Mouse (Mus musculus) layer of hippocampus, adult 2 months (tissue): ENCODE measurements around the gene Ccnf. TPM values are rescaled to one million over a fixed set of nuclear protein-coding genes. Genes with fewer than 3 reads are reported as not detected.

Experiments
- DNase-seq, 2 experiments: peaks; one replicate each; pipeline ENCODE4 v3.0.0; 2022; ENCODE audit warnings: low spot score in 2 of 2
- H3K27ac ChIP-seq: fragments of 200-600 bp; 2 replicates; pipeline ENCODE4 v1.8.1; 2022
- H3K4me3 ChIP-seq: fragments of 200-600 bp; 2 replicates; pipeline ENCODE4 v1.8.1; 2022; ENCODE audit warnings: mild to moderate bottlenecking
- CTCF ChIP-seq: fragments of 200-600 bp; conservative IDR thresholded peaks from 2 replicates; pipeline ENCODE4 v1.8.1; 2022; ENCODE audit warnings: antibody characterized with exemption, mild to moderate bottlenecking, moderate library complexity
- total RNA-seq, 2 experiments: library from RNA; stranded (reverse); gene quantifications; 2 replicates each; pipeline ENCODE4 v1.2.3; 2021

Ccnf gene
- total RNA-seq, 2 experiments from 2014 or later: 4.6 to 6.2 TPM

- no peak for TF ChIP-seq CTCF
- H3K27ac ChIP-seq: peak within 1 kb of the TSS; percentile 97
- DNase-seq: peak; percentile 94 to 95
These were observed 45.9 kb downstream of the Ccnf start, which contains the start of gene Tbc1d24 for GRCm38 (mm10) chr17:24205284-24205888. Tbc1d24 (minus strand) TSS chr17:24205562.

GRCm38 (mm10) chr17:24204846-24205245 lies 46.4 kb downstream of the Ccnf start:
- DNase-seq: no peak
- H3K27ac ChIP-seq: peak overlapping the region; percentile 97
- TF ChIP-seq CTCF: no peak
- peak overlapping the region; percentile 87 for H3K4me3 ChIP-seq

More at GRCm38 (mm10) chr17:24205284-24205888, 45.9 kb downstream of the Ccnf start, which contains the start of gene Tbc1d24:
- peak within 1 kb of the TSS; percentile 87 for H3K4me3 ChIP-seq

GRCm38 (mm10) chr17:24203611-24204534 lies 47.4 kb downstream of the Ccnf start:
- Histone ChIP-seq H3K27ac (peak overlapping the region; percentile 97), H3K4me3 (peak overlapping the region; percentile 87)
- no peak for DNase-seq
- TF ChIP-seq CTCF: no peak

GRCm38 (mm10) chr17:24203068-24203467 lies 48.2 kb downstream of the Ccnf start:
- DNase-seq: no peak
- no peak overlapping the region; the same call in 1 of the 2 replicates for H3K4me3 ChIP-seq
- TF ChIP-seq CTCF: no peak
- no peak overlapping the region; the same call in 1 of the 2 replicates for H3K27ac ChIP-seq

- Histone ChIP-seq H3K4me3 (no peak overlapping the region), H3K27ac (peak overlapping the region; percentile 82; the same call in 1 of the 2 replicates)
- no peak for TF ChIP-seq CTCF
- DNase-seq: no peak
These were observed 50.2 kb downstream of the Ccnf start for GRCm38 (mm10) chr17:24201092-24201491.

GRCm38 (mm10) chr17:24199741-24200140 lies 51.5 kb downstream of the Ccnf start:
- DNase-seq: no peak
- TF ChIP-seq CTCF: no peak
- Histone ChIP-seq H3K27ac (peak overlapping the region; percentile 82), H3K4me3 (no peak overlapping the region)

- no peak for TF ChIP-seq CTCF
- Histone ChIP-seq H3K27ac (peak overlapping the region; percentile 82), H3K4me3 (no peak overlapping the region; the same call in 1 of the 2 replicates)
- DNase-seq: peak; percentile 74 to 80
These were observed 52.0 kb downstream of the Ccnf start for GRCm38 (mm10) chr17:24199252-24199651.

GRCm38 (mm10) chr17:24197032-24197824 lies 54.1 kb downstream of the Ccnf start:
- Histone ChIP-seq H3K4me3 (no peak overlapping the region), H3K27ac (peak overlapping the region; percentile 82)
- TF ChIP-seq CTCF: no peak
- peak in 1 of 2 experiments; percentile 45 for DNase-seq

- Histone ChIP-seq H3K27ac (no peak overlapping the region), H3K4me3 (no peak overlapping the region)
- TF ChIP-seq CTCF: 0 out of 2 replicates have a peak, but pooled peaks have one; percentile 11
- DNase-seq: no peak
These were observed 55.9 kb downstream of the Ccnf start for GRCm38 (mm10) chr17:24195349-24195748.

GRCm38 (mm10) chr17:24193769-24194168 lies 57.5 kb downstream of the Ccnf start:
- Histone ChIP-seq H3K27ac (no peak overlapping the region), H3K4me3 (no peak overlapping the region)
- DNase-seq: no peak
- TF ChIP-seq CTCF: no peak

- H3K4me3 ChIP-seq: no peak overlapping the region
- DNase-seq: no peak
- H3K27ac ChIP-seq: no peak overlapping the region
- no peak for TF ChIP-seq CTCF
These were observed 58.0 kb downstream of the Ccnf start for GRCm38 (mm10) chr17:24193268-24193667.

- no peak for DNase-seq
- Histone ChIP-seq H3K27ac (no peak overlapping the region), H3K4me3 (no peak overlapping the region)
- no peak for TF ChIP-seq CTCF
These were observed 58.4 kb downstream of the Ccnf start for GRCm38 (mm10) chr17:24192848-24193247.

- Histone ChIP-seq H3K27ac (no peak overlapping the region), H3K4me3 (no peak overlapping the region)
- DNase-seq: no peak
- no peak for TF ChIP-seq CTCF
These were observed 59.8 kb downstream of the Ccnf start for GRCm38 (mm10) chr17:24191481-24191880.
